Mouse (Mus musculus) liver, embryonic 13.5 days (tissue): ENCODE measurements around the gene Kank4. TPM values are rescaled to one million over a fixed set of nuclear protein-coding genes. Genes with fewer than 3 reads are reported as not detected.
"Not testable (repeated sequence)": the region's sequence is repeated elsewhere in the genome, so short reads cannot be mapped to it uniquely, and the experiment has no call there.

Source experiments
- ATAC-seq: fragments of 200-750 bp; cut with Nextera tagmentation; 2 replicates; pipeline ENCODE4 v1.8.0; 2017; ENCODE audit warnings: low read depth, mild to moderate bottlenecking, moderate number of reproducible peaks, moderate library complexity
- DNase-seq: peaks from one replicate; pipeline ENCODE4 v3.0.0; 2022
- H3K27ac ChIP-seq: fragments of 300-500 bp; sonication (generic); 2 replicates; pipeline ENCODE4 v1.5.1; 2015; ENCODE audit warnings: moderate library complexity, mild to moderate bottlenecking, inconsistent platforms
- H3K27me3 ChIP-seq: fragments of 300-500 bp; sonication (generic); 2 replicates; pipeline ENCODE4 v1.6.1; 2015; ENCODE audit warnings: mild to moderate bottlenecking, inconsistent platforms
- H3K36me3 ChIP-seq: fragments of 300-500 bp; sonication (generic); 2 replicates; pipeline ENCODE4 v1.6.1; 2015; ENCODE audit warnings: mild to moderate bottlenecking, inconsistent platforms
- H3K4me1 ChIP-seq: fragments of 300-500 bp; sonication (generic); replicated peaks from 2 replicates; pipeline ENCODE4 v1.6.1; 2015; ENCODE audit warnings: inconsistent platforms
- H3K4me2 ChIP-seq: fragments of 300-500 bp; sonication (generic); 2 replicates; pipeline ENCODE4 v1.6.1; 2015; ENCODE audit warnings: inconsistent platforms, mild to moderate bottlenecking, moderate library complexity
- H3K4me3 ChIP-seq: fragments of 300-500 bp; sonication (generic); replicated peaks from 2 replicates; pipeline ENCODE4 v1.5.1; 2015; ENCODE audit warnings: mild to moderate bottlenecking, inconsistent platforms
- H3K9ac ChIP-seq: fragments of 300-500 bp; sonication (generic); 2 replicates; pipeline ENCODE4 v1.6.1; 2015; ENCODE audit warnings: mild to moderate bottlenecking, inconsistent platforms
- H3K9me3 ChIP-seq: fragments of 300-500 bp; sonication (generic); replicated peaks from 2 replicates; pipeline ENCODE4 v1.6.1; 2016; ENCODE audit warnings: inconsistent platforms
- WGBS: fragments of 180-500 bp; shearing (Covaris S2); methylation state at CpG from one replicate; pipeline ENCODE4 v1.1.7; 2015; ENCODE audit not compliant: insufficient replicate concordance; 5-methylcytosine and 5-hydroxymethylcytosine counted together
- polyA plus RNA-seq: library from polyadenylated mRNA; unstranded; fragments of >200 nt; fragmentation: Nextera tagmentation; extraction: Ambion mirVana; gene quantifications from 2 replicates; pipeline ENCODE4 v1.2.1, GENCODE M21; 2015

Kank4 gene
- polyA plus RNA-seq, 1 experiment from 2014 or later: 0.07 TPM

DNA sequence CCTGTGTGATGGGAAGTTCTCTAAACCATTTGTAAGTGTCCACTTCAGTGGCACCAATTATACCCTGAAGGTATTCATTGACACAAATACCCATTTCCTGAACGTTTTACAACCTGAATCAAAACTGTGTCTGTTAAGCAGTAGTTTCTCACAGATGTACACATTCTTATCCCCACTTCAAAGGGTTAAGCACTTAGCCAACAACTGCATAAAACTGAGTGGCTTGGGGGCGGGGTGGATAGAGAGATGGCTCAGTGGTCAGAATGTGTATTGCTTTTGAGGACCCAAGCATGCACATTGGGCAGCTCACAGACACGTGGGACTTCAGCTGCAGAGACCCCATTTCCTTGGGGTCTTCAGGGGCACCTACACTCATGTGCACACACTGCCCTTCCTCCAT, 29.1 kb upstream of the Kank4 start:
- Histone ChIP-seq H3K4me1 (no peaks in the 10 kb centered on the region), H3K36me3 (no peaks in the 10 kb centered on the region), H3K27me3 (no peaks in the 10 kb centered on the region), H3K27ac (no peak overlapping the region), H3K4me3 (no peak overlapping the region), H3K4me2 (no peak overlapping the region), H3K9me3 (no peaks in the 10 kb centered on the region), H3K9ac (no peak overlapping the region)
- ATAC-seq: no peak
- no peak for DNase-seq
- WGBS: 36% methylated on average over 3 of the region's 3 CpGs

DNA sequence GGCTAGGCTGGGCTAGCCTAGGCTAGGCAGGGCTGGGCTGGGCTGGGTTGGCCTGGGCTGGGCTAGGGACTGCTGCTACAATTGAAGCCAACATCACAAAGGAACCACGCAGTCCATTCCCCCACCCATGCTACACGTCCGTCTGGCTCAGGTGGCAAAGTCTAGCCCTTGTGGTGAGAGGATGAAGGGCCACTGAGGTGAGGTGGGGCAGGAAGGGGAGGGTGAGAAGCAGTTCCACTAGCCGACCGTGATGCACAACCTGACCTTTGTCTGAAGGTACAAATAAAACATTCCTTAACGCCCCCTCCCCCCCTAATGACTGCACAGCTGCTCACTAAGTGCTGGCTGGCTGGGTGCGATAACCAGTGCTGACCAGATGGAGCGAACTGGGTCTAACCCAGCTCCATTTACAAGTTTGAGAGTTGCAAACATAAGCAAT, 28.4 kb upstream of the Kank4 start:
- H3K4me2 ChIP-seq: no peak overlapping the region
- no peaks in the 10 kb centered on the region for H3K9me3 ChIP-seq
- no peaks in the 10 kb centered on the region for H3K27me3 ChIP-seq
- DNase-seq (no peak), ATAC-seq (no peak)
- H3K4me1 ChIP-seq: no peaks in the 10 kb centered on the region
- no peak overlapping the region for H3K27ac ChIP-seq
- no peak overlapping the region for H3K9ac ChIP-seq
- WGBS: 69% methylated on average over 8 of the region's 8 CpGs
- no peaks in the 10 kb centered on the region for H3K36me3 ChIP-seq
- H3K4me3 ChIP-seq: no peak overlapping the region

DNA sequence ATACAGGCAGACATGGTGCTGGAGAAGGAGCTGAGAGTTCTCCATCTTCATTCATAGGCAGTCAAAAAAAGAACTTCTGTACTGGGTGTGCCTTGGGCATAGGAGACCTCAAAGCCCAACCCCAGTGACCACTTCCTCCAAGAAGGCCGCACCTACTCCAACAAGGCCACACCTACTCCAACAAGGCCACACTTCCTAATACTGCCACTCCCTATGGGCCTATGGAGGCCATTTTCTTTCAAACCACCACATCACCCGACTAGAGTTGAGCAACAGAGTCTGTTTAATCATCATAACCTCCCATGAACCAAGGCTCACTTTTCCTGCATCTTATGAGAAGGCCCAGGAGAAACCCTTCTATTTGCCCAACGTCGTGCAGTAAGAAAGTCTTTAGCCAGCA, 27.9 kb upstream of the Kank4 start:
- ATAC-seq: no peak

DNA sequence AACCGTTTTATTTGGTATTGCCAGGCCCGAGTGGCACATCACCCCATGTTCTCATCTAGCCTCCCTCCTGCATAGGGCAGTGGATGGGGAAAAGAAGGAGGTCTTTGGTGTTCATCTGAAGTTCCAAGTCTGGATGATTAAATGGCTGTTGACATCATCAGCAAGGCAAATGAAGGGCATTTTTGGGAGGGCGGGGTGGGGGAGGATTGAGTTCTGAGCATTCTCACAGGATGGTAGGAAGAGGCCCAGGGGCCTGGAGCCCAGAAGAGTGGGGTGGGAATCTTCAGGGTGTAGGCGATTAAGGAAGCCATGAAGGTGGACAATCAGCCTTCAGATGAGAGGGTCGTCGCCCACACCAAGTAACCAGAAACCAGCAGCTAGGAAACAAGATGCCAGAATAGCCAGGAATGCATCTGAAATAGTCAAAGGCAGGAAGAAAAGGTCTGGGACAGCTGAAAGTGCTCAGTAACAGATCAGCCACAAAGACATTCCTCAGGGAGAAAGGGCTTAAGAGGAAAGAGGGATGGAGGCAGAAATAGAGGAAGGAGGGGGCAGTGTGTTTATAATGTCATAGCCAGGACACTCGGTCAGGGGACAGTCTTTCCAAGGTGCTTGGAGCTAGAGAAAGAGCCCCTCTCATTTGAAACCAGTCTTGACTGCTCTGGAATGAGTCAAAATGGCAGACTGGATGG, 26.7 kb upstream of the Kank4 start:
- no peak overlapping the region for H3K9ac ChIP-seq
- no peak for DNase-seq
- H3K27me3 ChIP-seq: no peaks in the 10 kb centered on the region
- no peaks in the 10 kb centered on the region for H3K4me1 ChIP-seq
- H3K9me3 ChIP-seq: no peaks in the 10 kb centered on the region
- H3K4me3 ChIP-seq: no peak overlapping the region
- 55% methylated on average over 7 of the region's 7 CpGs for WGBS
- no peak for ATAC-seq
- no peak overlapping the region for H3K27ac ChIP-seq
- no peaks in the 10 kb centered on the region for H3K36me3 ChIP-seq
- no peak overlapping the region for H3K4me2 ChIP-seq

More for the DNA sequence above, 27.9 kb upstream of the Kank4 start:
- 67% methylated on average over 4 of the region's 4 CpGs for WGBS
- no peak for DNase-seq
- H3K9me3 ChIP-seq: no peaks in the 10 kb centered on the region
- no peak overlapping the region for H3K4me3 ChIP-seq
- H3K9ac ChIP-seq: no peak overlapping the region
- no peaks in the 10 kb centered on the region for H3K36me3 ChIP-seq
- no peak overlapping the region for H3K4me2 ChIP-seq
- no peak overlapping the region for H3K27ac ChIP-seq
- H3K4me1 ChIP-seq: no peaks in the 10 kb centered on the region
- no peaks in the 10 kb centered on the region for H3K27me3 ChIP-seq

DNA sequence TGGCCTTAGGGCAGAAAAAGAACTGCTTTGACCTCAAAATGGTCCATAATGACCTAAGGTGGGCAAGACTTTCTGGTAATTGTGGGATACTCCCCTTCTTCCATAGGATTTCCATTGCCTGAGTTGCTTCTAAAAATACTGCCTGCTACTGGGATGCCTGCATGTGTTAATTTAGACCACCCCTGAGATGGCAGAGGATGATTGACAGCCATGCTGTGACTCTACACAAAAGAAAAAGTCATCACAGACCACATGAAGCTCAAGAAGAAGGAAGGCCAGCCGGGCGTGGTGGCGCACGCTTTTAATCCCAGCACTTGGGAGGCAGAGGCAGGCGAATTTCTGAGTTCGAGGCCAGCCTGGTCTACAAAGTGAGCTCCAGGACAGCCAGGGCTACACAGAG, 23.9 kb upstream of the Kank4 start:
- not testable (repeated sequence) for H3K4me1 ChIP-seq, H3K4me3 ChIP-seq, H3K9me3 ChIP-seq, H3K27ac ChIP-seq, DNase-seq, H3K36me3 ChIP-seq, H3K9ac ChIP-seq, H3K27me3 ChIP-seq, ATAC-seq, H3K4me2 ChIP-seq
- WGBS: 69% methylated on average over 6 of the region's 6 CpGs

DNA sequence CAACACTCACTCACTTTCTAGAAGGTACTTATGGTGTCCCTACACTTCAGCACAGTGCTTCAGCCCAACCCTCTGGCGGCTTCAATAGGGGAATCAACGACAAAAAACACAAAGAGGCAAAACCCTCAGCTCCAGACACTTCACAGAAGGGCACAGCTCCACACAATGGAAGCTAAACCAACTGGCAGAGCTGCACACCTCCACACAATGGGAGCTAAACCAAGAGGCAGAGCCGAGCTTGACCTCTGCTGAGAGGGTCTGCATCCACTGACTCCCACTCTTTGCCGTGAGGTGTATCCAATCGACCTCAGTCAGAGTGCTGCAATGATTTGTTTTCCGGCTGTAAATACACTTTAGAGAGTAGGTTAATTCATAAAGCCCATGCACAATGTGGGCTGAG, 23.2 kb upstream of the Kank4 start:
- no peak overlapping the region for H3K9ac ChIP-seq
- no peak for DNase-seq
- no peaks in the 10 kb centered on the region for H3K4me1 ChIP-seq
- no peaks in the 10 kb centered on the region for H3K36me3 ChIP-seq
- no peak overlapping the region for H3K4me2 ChIP-seq
- no peak overlapping the region for H3K27ac ChIP-seq
- no peak overlapping the region for H3K4me3 ChIP-seq
- no peak for ATAC-seq
- 62% methylated on average over 6 of the region's 6 CpGs for WGBS
- H3K9me3 ChIP-seq: no peaks in the 10 kb centered on the region
- no peaks in the 10 kb centered on the region for H3K27me3 ChIP-seq

DNA sequence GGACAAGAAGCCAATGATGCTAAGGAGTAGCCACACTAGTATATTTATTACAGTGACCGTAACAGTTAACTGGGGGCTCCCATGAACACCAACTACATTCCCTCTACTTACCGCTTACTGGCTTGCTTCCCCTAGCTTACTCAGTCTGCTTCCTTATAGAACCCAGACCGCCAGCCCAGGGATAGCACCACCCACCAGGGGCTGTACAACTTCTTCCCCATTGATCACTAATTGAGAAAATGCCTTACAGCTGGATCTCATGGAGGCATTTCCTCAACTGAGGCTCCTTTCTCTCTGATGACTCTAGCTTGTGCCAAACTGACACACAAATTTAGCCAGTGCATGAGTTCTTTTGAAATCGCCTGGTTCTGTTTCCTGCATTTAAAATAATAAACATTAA, 21.6 kb upstream of the Kank4 start:
- H3K27ac ChIP-seq: no peak overlapping the region
- no peak for ATAC-seq
- 73% methylated on average over 4 of the region's 4 CpGs for WGBS
- DNase-seq: no peak
- no peaks in the 10 kb centered on the region for H3K27me3 ChIP-seq
- no peaks in the 10 kb centered on the region for H3K4me1 ChIP-seq
- no peak overlapping the region for H3K4me2 ChIP-seq
- H3K36me3 ChIP-seq: no peaks in the 10 kb centered on the region
- H3K9ac ChIP-seq: no peak overlapping the region
- H3K9me3 ChIP-seq: no peaks in the 10 kb centered on the region
- H3K4me3 ChIP-seq: no peak overlapping the region

DNA sequence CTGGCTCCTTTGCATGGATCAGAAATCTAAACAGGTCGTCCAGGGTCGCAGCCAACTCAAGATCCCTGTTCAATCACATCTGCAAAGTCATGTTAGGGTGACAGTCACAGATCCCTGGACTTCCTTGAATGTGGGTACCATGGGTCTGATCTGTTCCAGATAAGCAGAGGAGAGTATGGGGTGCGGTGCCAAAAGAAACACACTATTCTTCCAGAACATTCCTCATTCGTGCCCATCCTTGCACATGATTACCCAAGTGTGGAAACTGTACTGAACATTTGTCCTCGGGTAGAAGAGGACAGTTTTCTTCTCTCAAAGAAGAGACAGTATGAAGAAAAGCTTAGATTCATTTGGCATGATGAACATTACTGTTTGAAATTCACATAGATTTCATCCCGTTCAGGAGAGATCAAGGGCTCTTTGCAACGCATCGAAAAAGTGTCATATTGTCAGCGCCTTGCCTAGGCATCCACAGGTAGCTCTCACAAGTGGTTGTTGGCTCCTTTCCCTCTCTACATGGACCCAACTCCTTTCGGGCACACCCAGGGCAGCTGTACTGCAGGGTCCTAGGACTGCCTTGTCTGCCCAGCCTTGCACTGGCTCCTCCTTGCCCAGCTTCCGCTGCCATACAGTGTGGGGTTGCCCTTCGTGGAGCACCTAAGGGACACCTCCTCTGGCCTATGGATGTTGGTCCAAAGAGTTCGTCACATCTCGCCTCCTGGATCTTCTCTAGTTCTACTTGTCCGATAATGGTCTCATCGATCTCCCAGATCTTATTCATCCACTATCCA, 20.6 kb upstream of the Kank4 start:
- no peak for ATAC-seq

DNA sequence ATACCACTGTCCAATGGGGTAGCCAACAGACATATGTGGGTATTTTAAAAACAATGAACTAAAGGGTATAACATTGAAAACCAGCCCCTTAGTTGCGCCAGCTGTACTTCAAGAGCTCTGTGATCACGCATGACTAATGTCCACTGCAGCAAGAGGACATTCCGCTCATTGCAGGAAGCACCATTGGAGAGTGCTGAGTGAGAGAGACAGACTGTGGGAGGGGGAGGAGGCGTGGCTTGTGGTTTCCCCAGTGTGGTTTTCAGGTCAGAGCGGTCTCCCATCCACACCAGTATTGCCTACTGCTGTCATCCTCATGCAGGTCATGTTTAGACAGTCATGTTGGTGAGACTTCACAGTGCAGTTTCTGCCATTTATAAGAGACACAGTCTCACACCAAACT, 19.2 kb upstream of the Kank4 start:
- H3K27me3 ChIP-seq: no peaks in the 10 kb centered on the region
- ATAC-seq (no peak), DNase-seq (no peak)
- H3K9ac ChIP-seq: no peak overlapping the region
- H3K4me3 ChIP-seq: no peak overlapping the region
- no peaks in the 10 kb centered on the region for H3K9me3 ChIP-seq
- no peaks in the 10 kb centered on the region for H3K4me1 ChIP-seq
- H3K36me3 ChIP-seq: no peaks in the 10 kb centered on the region
- 16% methylated on average over 5 of the region's 5 CpGs for whole genome bisulfite sequencing
- no peak overlapping the region for H3K27ac ChIP-seq
- no peak overlapping the region for H3K4me2 ChIP-seq

More for the DNA sequence above, 20.6 kb upstream of the Kank4 start:
- Histone ChIP-seq H3K27ac (no peak overlapping the region), H3K4me2 (no peak overlapping the region), H3K36me3 (no peaks in the 10 kb centered on the region), H3K9me3 (no peaks in the 10 kb centered on the region), H3K4me1 (no peaks in the 10 kb centered on the region), H3K27me3 (no peaks in the 10 kb centered on the region), H3K4me3 (no peak overlapping the region), H3K9ac (no peak overlapping the region)
- WGBS: 70% methylated on average over 16 of the region's 16 CpGs
- DNase-seq: no peak

DNA sequence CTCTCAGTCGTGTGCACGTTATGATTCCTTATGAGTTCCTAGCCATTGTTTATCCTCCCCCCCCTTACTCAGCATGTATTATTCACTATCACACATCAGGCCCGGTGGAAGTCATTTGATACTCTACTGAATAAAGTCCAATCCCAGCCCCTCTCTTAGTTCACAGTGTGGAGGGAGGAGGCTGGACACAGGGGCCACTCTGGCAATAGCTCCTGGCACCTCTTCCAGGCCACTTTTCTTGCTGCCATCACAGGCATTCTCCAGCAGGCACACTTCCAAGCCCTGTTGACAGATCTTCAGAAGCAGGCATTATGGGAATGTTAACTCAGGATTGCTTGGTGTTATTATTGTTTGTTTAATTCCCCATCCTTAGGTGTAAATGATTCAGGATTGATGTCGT, 17.4 kb upstream of the Kank4 start:
- Histone ChIP-seq H3K4me3 (no peak overlapping the region), H3K4me2 (no peak overlapping the region), H3K9ac (no peak overlapping the region), H3K27me3 (no peaks in the 10 kb centered on the region), H3K36me3 (no peaks in the 10 kb centered on the region), H3K27ac (no peak overlapping the region), H3K9me3 (no peaks in the 10 kb centered on the region), H3K4me1 (no peaks in the 10 kb centered on the region)
- no peak for DNase-seq
- WGBS: 60% methylated on average over 4 of the region's 4 CpGs
- no peak for ATAC-seq

DNA sequence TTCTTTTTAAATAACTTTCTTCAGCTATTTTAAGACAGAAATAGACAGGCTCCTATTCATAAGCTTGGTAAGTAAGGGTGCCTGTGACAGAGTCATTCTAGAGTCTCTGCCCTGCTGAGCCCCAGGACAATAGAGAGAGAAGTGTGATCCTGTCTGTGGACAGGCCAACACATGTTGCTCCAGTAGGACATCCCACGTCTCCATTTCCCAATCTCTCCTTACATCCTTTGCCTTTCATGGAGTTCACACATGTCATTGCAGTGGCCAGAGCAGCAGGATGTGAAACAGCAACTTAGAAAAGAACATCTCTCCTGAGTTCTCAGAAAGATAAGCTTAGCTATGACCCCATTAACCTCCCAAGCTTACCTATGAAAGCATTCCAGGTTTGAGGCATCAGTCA, 14.4 kb upstream of the Kank4 start:
- no peak overlapping the region for H3K4me2 ChIP-seq
- H3K27ac ChIP-seq: no peak overlapping the region
- ATAC-seq: no peak
- no peak overlapping the region for H3K9ac ChIP-seq
- no peaks in the 10 kb centered on the region for H3K27me3 ChIP-seq
- H3K4me1 ChIP-seq: no peaks in the 10 kb centered on the region
- H3K4me3 ChIP-seq: no peak overlapping the region
- WGBS: 35% methylated on average over 1 of the region's 1 CpGs
- H3K36me3 ChIP-seq: no peaks in the 10 kb centered on the region
- no peaks in the 10 kb centered on the region for H3K9me3 ChIP-seq
- DNase-seq: no peak

DNA sequence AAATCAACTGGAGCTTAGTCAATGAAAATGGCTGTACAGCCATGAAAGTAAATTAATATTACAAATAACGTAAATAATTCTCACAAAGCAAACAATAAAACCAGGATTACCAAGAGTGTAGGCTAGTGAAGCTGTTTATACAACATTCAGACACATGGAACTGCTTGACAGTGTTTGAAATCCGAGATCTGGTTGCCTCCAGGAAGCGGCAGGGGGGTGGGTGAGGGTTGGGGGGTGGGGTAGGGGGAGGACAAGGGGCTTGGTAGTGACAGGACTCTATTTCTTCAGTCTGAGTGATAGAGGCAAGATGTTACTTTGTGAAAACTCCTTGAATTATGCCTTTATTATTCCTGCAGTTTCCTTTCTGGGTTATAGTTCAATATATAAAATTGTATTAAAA, 9.4 kb upstream of the Kank4 start:
- DNase-seq (no peak), ATAC-seq (no peak)
- H3K27ac ChIP-seq: no peak overlapping the region
- H3K4me2 ChIP-seq: no peak overlapping the region
- no peaks in the 10 kb centered on the region for H3K4me1 ChIP-seq
- no peaks in the 10 kb centered on the region for H3K36me3 ChIP-seq
- H3K9ac ChIP-seq: no peak overlapping the region
- no peak overlapping the region for H3K4me3 ChIP-seq
- WGBS: 32% methylated on average over 3 of the region's 3 CpGs
- no peaks in the 10 kb centered on the region for H3K27me3 ChIP-seq
- no peaks in the 10 kb centered on the region for H3K9me3 ChIP-seq
